Mouse (Mus musculus): ENCODE measurements at regions not wholly inside any gene's neighbourhood (a gene's known extent, or its start where the extent isn't known, plus 50 kb on each side); places are given as distances from the start of the nearest gene placed in this dataset.

DNA sequence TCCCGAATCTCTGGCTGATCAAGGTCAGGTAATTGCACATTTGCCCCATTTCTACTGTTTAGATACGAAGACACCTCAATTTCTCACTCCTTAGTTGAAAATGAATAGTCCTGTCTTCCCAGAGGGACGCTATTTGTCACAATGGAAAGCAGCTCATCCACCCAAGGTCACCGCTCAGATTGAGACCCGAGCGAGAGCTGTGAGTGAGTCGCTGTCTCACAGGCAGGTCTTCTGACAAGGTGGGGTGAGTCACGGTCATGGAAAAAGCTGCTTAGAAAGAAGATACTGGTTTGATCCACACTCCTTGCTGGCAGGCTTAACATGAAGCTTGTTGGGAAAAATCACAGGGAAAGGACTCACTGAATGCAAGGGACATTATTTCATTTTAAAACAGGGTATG lies 171.9 kb upstream of the Tgfbr2 start:
- Histone ChIP-seq H3K9ac (ENCODE audit: low read length) (no peak overlapping the region), H3K4me2 (ENCODE audit: low read depth) (no peak overlapping the region), H3K27me3 (ENCODE audit: control insufficient read depth, insufficient read depth, low read length) (no peaks in the 10 kb centered on the region), H3K9me3 (ENCODE audit: control insufficient read depth, low read length) (no peaks in the 10 kb centered on the region), H3K4me3 (ENCODE audit: low read depth, low read length) (no peak overlapping the region), H3K4me1 (ENCODE audit: control insufficient read depth, insufficient read depth, low read length) (no peaks in the 10 kb centered on the region), H3K36me3 (ENCODE audit: control insufficient read depth, insufficient read depth, low read length) (no peaks in the 10 kb centered on the region), H3K27ac (ENCODE audit: low read depth, low read length) (no peak overlapping the region)
- ATAC-seq (ENCODE audit: insufficient read depth, low FRiP score, low TSS enrichment) (no peak), DNase-seq (ENCODE audit: low spot score) (no peak)
- 89% methylated on average over 8 of the region's 8 CpGs for WGBS

DNA sequence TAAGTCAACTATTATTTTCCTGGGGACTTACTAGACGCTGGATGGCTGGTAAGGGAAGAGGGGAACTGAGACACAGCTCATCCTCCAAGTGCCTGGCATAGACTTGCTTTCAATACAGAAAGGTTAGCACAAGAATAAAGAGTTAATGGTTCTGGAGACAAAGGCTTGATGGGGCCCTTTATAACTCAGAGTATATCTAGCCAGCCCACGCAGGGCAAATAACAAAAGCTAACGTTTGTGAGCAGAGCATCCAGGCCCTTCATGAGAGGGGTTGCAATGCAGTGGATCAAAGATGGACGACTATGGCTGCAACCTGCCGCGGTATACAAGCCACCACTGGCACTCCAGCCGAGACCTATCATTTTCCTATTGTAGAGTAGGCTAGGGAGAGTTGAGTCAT lies 171.3 kb upstream of the Tgfbr2 start:
- no peak for DNase-seq (ENCODE audit: low spot score)
- no peak for ATAC-seq (ENCODE audit: insufficient read depth, low FRiP score, low TSS enrichment)
- 71% methylated on average over 7 of the region's 7 CpGs for WGBS
- H3K27ac ChIP-seq (ENCODE audit: low read depth, low read length) = no peak overlapping the region
- no peak overlapping the region for H3K4me2 ChIP-seq (ENCODE audit: low read depth)
- no peaks in the 10 kb centered on the region for H3K27me3 ChIP-seq (ENCODE audit: control insufficient read depth, insufficient read depth, low read length)
- H3K4me1 ChIP-seq (ENCODE audit: control insufficient read depth, insufficient read depth, low read length) = no peaks in the 10 kb centered on the region
- no peaks in the 10 kb centered on the region for H3K9me3 ChIP-seq (ENCODE audit: control insufficient read depth, low read length)
- no peak overlapping the region for H3K4me3 ChIP-seq (ENCODE audit: low read depth, low read length)
- H3K36me3 ChIP-seq (ENCODE audit: control insufficient read depth, insufficient read depth, low read length) = no peaks in the 10 kb centered on the region
- no peak overlapping the region for H3K9ac ChIP-seq (ENCODE audit: low read length)

DNA sequence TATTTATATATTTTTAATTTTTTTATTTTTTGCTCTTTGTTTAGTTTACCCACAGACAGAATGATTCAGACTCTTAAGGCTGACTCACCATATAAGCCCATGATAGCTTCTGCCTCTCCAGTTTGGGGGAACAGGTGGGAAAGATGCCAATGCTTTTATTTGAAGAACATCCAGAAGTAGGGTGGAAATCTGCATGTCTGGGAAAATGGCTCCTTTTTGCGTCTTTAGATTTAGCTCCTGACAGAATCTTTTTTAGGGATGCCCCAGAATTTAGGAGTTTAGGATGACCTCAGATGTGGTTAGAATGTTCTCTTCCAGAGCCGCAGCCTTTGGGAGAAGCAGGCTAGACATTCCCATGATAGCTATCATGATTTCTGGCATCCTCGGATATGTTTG lies 167.9 kb upstream of the Tgfbr2 start:
- ATAC-seq (ENCODE audit: insufficient read depth, low FRiP score, low TSS enrichment) = no peak
- Histone ChIP-seq H3K27me3 (ENCODE audit: control insufficient read depth, insufficient read depth, low read length) (no peaks in the 10 kb centered on the region), H3K9me3 (ENCODE audit: control insufficient read depth, low read length) (no peaks in the 10 kb centered on the region), H3K4me1 (ENCODE audit: control insufficient read depth, insufficient read depth, low read length) (no peaks in the 10 kb centered on the region), H3K4me3 (ENCODE audit: low read depth, low read length) (no peak overlapping the region), H3K4me2 (ENCODE audit: low read depth) (no peak overlapping the region), H3K9ac (ENCODE audit: low read length) (no peak overlapping the region), H3K27ac (ENCODE audit: low read depth, low read length) (no peak overlapping the region), H3K36me3 (ENCODE audit: control insufficient read depth, insufficient read depth, low read length) (no peaks in the 10 kb centered on the region)
- no peak for DNase-seq (ENCODE audit: low spot score)
- WGBS = 94% methylated on average over 3 of the region's 3 CpGs

DNA sequence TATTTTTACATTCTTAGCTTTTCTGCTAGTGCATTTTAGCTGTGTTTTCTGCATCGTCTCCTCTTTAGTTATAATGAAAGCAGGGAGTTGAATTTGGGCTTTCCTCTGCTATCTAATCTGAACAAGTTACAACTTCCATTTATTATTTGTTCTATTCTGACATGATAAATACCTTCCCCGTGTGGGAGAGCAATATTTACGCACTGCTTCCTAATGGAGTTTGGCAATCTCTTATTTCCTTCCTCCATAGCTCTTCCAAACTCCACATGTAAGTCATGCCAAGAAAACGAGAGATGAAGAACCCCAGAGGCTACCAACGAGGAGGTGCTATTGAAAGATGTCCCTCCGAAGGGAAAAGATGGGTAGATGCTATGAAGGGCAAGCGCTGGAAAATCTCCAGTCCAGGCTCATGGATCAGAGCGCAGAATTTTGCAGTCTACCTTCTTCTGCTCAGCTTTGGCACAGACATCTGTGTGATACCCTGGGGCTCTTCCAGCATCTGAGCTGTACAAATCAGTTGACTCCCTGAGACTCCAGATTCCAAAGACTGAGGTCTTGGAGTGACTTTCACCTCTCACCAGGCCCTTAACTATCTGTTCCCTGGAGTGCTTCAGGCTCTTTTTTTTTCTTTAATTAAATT lies 167.4 kb upstream of the Tgfbr2 start:
- DNase-seq (ENCODE audit: low spot score) (no peak), ATAC-seq (ENCODE audit: insufficient read depth, low FRiP score, low TSS enrichment) (no peak)
- Histone ChIP-seq H3K4me3 (ENCODE audit: low read depth, low read length) (no peak overlapping the region), H3K4me2 (ENCODE audit: low read depth) (no peak overlapping the region), H3K36me3 (ENCODE audit: control insufficient read depth, insufficient read depth, low read length) (no peaks in the 10 kb centered on the region), H3K27me3 (ENCODE audit: control insufficient read depth, insufficient read depth, low read length) (no peaks in the 10 kb centered on the region), H3K27ac (ENCODE audit: low read depth, low read length) (no peak overlapping the region), H3K4me1 (ENCODE audit: control insufficient read depth, insufficient read depth, low read length) (no peaks in the 10 kb centered on the region), H3K9ac (ENCODE audit: low read length) (no peak overlapping the region), H3K9me3 (ENCODE audit: control insufficient read depth, low read length) (no peaks in the 10 kb centered on the region)
- 91% methylated on average over 8 of the region's 8 CpGs for WGBS

DNA sequence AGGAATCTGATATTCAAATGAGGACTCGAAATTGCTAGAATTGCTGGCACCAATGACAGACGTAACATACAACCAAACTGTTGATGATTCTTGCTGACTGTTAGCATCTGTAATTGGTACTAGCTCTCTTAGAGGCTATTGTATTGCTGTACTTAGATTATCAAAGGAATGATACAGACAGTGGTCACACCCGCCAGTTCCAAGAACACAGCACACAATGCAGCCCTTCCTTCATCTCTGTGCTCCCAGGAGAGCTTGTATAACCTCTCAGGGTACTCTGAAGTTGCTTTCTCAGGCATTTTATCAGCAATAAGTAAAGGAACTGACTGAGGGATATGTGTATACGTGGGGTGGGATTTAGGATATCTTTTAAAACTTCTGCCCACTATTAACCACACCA lies 166.8 kb upstream of the Tgfbr2 start:
- H3K9me3 ChIP-seq (ENCODE audit: control insufficient read depth, low read length) = no peaks in the 10 kb centered on the region
- no peak for ATAC-seq (ENCODE audit: insufficient read depth, low FRiP score, low TSS enrichment)

DNA sequence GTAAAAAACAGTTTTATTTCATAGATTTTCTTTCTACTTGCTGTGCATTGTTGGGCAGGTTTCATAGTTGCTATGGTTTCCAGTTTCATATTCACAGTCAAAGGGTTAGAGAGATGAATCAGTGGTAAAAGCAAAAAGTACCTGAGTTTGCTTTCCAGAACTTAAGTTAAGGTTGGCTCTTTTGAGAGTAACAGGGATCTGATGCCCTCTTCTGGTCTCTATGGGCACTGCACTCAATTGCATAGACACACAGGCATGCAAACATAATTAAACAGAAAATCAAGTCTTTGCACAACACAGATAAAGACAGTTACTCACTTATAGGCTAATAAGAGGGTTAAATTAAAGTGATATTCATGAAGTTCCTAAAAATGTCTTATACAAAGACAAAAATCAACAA lies 165.8 kb upstream of the Tgfbr2 start:
- no peak overlapping the region for H3K4me2 ChIP-seq (ENCODE audit: low read depth)
- ATAC-seq (ENCODE audit: insufficient read depth, low FRiP score, low TSS enrichment) = no peak
- H3K36me3 ChIP-seq (ENCODE audit: control insufficient read depth, insufficient read depth, low read length) = no peaks in the 10 kb centered on the region
- no peaks in the 10 kb centered on the region for H3K4me1 ChIP-seq (ENCODE audit: control insufficient read depth, insufficient read depth, low read length)
- no peak for DNase-seq (ENCODE audit: low spot score)
- no peak overlapping the region for H3K9ac ChIP-seq (ENCODE audit: low read length)
- no peak overlapping the region for H3K27ac ChIP-seq (ENCODE audit: low read depth, low read length)
- H3K9me3 ChIP-seq (ENCODE audit: control insufficient read depth, low read length) = no peaks in the 10 kb centered on the region
- no peaks in the 10 kb centered on the region for H3K27me3 ChIP-seq (ENCODE audit: control insufficient read depth, insufficient read depth, low read length)
- no peak overlapping the region for H3K4me3 ChIP-seq (ENCODE audit: low read depth, low read length)

More for the DNA sequence above, 166.8 kb upstream of the Tgfbr2 start:
- 83% methylated on average over 4 of the region's 4 CpGs for WGBS
- no peaks in the 10 kb centered on the region for H3K27me3 ChIP-seq (ENCODE audit: control insufficient read depth, insufficient read depth, low read length)
- no peak overlapping the region for H3K9ac ChIP-seq (ENCODE audit: low read length)
- no peaks in the 10 kb centered on the region for H3K36me3 ChIP-seq (ENCODE audit: control insufficient read depth, insufficient read depth, low read length)
- no peak for DNase-seq (ENCODE audit: low spot score)
- H3K4me1 ChIP-seq (ENCODE audit: control insufficient read depth, insufficient read depth, low read length) = no peaks in the 10 kb centered on the region
- H3K4me3 ChIP-seq (ENCODE audit: low read depth, low read length) = no peak overlapping the region
- H3K4me2 ChIP-seq (ENCODE audit: low read depth) = no peak overlapping the region
- no peak overlapping the region for H3K27ac ChIP-seq (ENCODE audit: low read depth, low read length)

DNA sequence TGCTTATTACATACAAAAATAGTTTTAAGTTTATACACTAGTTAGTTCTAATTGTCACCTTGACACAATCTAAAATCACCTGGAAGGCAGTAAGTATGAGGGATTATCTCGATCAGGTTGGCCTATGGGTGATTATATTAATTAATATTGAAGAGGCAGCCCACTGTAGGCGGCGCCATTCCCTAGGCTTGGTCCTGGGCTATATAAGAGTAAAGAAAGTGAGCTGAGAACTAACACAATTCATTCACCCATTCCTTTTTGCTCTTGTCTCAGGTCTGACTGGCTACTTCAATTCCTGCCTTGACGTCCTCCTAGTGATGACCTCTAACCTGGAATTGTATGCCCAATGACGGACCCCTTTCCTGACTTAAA lies 163.6 kb upstream of the Tgfbr2 start:
- 87% methylated on average over 5 of the region's 5 CpGs for WGBS
- no peak for ATAC-seq (ENCODE audit: insufficient read depth, low FRiP score, low TSS enrichment)

DNA sequence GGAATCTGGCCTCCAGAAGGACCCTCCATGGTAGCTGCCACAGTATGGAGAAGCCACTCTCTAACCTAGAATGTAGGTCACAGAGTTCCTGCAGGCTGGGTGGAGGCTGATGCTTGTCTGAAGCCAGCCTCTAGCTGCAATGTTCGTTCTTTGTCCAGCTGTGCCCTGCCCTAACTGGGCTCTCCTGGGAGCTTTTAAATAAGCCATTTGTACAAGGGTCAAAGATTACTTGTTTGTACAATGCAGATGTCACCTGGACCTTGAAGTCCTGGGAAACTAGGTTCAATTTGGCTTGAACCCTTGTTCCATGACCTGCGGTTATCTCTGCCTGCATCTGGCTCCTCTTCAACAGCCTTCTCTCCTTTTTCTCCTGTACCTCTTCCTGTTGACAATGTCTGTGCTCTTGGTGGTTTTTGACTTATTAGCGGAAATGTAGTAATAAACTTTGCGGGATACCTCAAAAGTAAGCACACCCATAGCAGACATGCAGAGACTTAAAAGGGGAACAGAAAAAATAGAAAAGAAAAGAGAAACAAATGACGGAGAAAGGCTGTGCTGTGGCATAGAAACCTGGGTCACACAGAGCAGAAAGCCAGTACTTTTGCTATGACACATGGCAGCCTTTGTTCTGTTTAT lies 163.1 kb upstream of the Tgfbr2 start:
- H3K9ac ChIP-seq (ENCODE audit: low read length) = no peak overlapping the region
- no peak overlapping the region for H3K27ac ChIP-seq (ENCODE audit: low read depth, low read length)
- H3K36me3 ChIP-seq (ENCODE audit: control insufficient read depth, insufficient read depth, low read length) = no peaks in the 10 kb centered on the region
- 85% methylated on average over 5 of the region's 5 CpGs for WGBS
- no peak overlapping the region for H3K4me2 ChIP-seq (ENCODE audit: low read depth)
- H3K4me1 ChIP-seq (ENCODE audit: control insufficient read depth, insufficient read depth, low read length) = no peaks in the 10 kb centered on the region
- ATAC-seq (ENCODE audit: insufficient read depth, low FRiP score, low TSS enrichment) = no peak
- H3K4me3 ChIP-seq (ENCODE audit: low read depth, low read length) = no peak overlapping the region
- H3K9me3 ChIP-seq (ENCODE audit: control insufficient read depth, low read length) = no peaks in the 10 kb centered on the region
- H3K27me3 ChIP-seq (ENCODE audit: control insufficient read depth, insufficient read depth, low read length) = no peaks in the 10 kb centered on the region
- no peak for DNase-seq (ENCODE audit: low spot score)

More for the DNA sequence above, 163.6 kb upstream of the Tgfbr2 start:
- no peak for DNase-seq (ENCODE audit: low spot score)
- H3K9ac ChIP-seq (ENCODE audit: low read length) = no peak overlapping the region
- H3K4me1 ChIP-seq (ENCODE audit: control insufficient read depth, insufficient read depth, low read length) = no peaks in the 10 kb centered on the region
- no peak overlapping the region for H3K27ac ChIP-seq (ENCODE audit: low read depth, low read length)
- no peak overlapping the region for H3K4me2 ChIP-seq (ENCODE audit: low read depth)
- no peaks in the 10 kb centered on the region for H3K9me3 ChIP-seq (ENCODE audit: control insufficient read depth, low read length)
- no peaks in the 10 kb centered on the region for H3K36me3 ChIP-seq (ENCODE audit: control insufficient read depth, insufficient read depth, low read length)
- H3K27me3 ChIP-seq (ENCODE audit: control insufficient read depth, insufficient read depth, low read length) = no peaks in the 10 kb centered on the region
- no peak overlapping the region for H3K4me3 ChIP-seq (ENCODE audit: low read depth, low read length)

DNA sequence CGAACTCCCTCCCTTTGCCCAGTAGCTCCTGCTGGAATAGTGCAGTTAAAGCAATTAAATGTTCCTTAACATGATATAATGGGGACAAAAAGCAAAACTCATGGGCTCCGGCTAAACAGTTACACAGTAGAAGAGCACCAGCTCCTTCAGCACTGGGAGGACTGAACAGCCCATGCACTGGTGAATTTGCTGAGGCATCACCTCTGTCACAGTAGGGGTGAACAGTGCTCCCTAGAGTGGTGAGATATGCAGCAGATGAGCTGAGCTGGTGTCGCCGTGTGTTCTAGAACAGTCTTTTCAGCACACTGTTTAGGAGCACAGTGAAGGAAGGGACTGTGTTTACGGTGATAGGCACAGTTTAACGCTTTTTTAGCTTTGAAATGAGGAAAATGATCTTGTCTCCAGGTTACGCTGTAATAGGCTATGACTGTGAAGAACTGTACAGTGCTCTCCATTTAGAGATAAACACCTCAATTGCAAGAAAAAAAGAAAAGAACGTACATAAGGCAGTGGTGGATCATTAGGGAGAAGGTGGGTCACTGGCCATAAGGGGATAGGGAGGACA lies 162.4 kb upstream of the Tgfbr2 start:
- ATAC-seq (ENCODE audit: insufficient read depth, low FRiP score, low TSS enrichment) = no peak
- 88% methylated on average over 8 of the region's 8 CpGs for whole genome bisulfite sequencing
- no peaks in the 10 kb centered on the region for H3K27me3 ChIP-seq (ENCODE audit: control insufficient read depth, insufficient read depth, low read length)
- H3K4me2 ChIP-seq (ENCODE audit: low read depth) = no peak overlapping the region
- no peak overlapping the region for H3K4me3 ChIP-seq (ENCODE audit: low read depth, low read length)
- H3K9me3 ChIP-seq (ENCODE audit: control insufficient read depth, low read length) = no peaks in the 10 kb centered on the region
- no peaks in the 10 kb centered on the region for H3K36me3 ChIP-seq (ENCODE audit: control insufficient read depth, insufficient read depth, low read length)
- H3K9ac ChIP-seq (ENCODE audit: low read length) = no peak overlapping the region
- H3K4me1 ChIP-seq (ENCODE audit: control insufficient read depth, insufficient read depth, low read length) = no peaks in the 10 kb centered on the region
- no peak overlapping the region for H3K27ac ChIP-seq (ENCODE audit: low read depth, low read length)
- no peak for DNase-seq (ENCODE audit: low spot score)

Data from neural tube, embryonic 11.5 days (tissue).